Mouse (Mus musculus) ovary, postnatal 10 days (tissue): ENCODE measurements at regions not wholly inside any gene's neighbourhood (a gene's known extent, or its start where the extent isn't known, plus 50 kb on each side); places are given as distances from the start of the nearest gene placed in this dataset.
"Not testable (repeated sequence)": the region's sequence is repeated elsewhere in the genome, so short reads cannot be mapped to it uniquely, and the experiment has no call there.

Source experiments
- DNase-seq: peaks from one replicate; pipeline ENCODE4 v3.0.0; 2022; ENCODE audit warnings: low spot score

DNA sequence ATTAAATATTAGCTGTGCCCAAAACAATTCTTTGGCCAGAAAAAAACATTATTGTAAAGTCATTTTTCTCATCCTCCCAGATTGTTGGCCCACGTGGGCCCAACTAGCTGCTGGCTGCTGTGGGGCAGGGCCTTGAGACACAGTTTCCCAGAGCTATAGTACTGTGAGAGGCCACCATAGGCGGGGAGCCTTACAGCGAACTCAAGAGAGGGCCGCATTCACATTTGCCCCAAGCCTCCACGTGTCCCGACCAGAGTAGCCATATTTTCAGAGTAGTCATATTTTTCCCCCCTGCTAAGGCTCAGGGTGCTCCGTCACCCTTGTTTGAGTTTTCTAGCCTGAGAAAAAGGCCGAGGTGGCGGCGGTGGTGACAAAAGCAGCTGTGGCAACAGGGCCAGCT is 826.3 kb downstream of the Dad1 start:
- not testable (repeated sequence) for DNase-seq

DNA sequence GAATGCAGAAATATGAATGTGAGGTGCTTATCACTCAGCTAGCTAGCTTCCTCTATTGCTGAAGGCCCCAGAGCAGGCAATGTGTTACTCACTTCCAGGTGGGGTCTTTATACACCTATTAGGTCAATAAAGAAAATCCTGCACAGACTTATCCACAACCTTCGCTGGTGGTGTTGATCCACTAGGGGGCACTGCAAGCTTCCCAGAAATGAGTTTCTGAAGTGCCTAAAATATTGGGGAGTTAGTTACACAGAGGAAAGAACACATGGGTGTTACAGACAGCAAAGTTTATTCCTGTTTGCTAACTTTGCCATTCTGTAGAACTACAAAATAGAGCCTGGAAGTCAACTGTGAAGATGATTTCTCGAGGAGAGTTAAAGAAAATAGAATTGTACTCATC is 836.9 kb downstream of the Dad1 start:
- not testable (repeated sequence) for DNase-seq

DNA sequence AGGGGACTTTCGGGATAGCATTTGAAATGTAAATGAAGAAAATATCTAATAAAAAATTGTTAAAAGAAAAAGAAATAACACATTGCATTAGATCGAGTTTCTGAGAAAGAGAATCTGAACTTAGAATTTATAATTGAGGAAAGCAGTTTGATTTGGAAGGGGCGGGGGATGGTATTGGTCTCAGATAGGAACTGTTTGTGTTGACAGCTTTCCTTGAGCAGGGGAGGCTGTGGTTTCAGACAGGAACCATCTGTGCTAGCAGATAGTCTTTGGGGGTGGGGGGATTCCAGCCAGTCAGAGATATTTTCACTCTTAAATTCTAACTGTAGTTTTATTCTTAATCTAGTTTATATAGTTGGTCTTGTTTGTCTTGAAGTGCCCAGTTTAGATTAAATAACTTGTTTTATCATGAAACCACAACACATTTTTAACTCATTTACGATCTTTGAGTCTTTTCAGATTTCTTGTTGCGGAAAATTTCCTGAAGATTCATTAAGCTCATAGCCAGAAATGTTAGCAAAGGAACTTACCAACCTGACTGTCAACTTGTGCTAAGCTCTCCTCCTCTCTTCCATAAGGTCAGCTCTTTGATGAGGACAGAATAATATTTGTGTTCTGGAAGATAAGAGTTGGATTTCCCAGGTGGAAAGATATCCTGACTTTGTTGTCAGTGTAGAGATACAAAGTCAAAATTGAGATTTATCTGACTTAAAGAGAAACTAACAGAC is 846.2 kb downstream of the Dad1 start:
- DNase-seq, result not testable (repeated sequence)

DNA sequence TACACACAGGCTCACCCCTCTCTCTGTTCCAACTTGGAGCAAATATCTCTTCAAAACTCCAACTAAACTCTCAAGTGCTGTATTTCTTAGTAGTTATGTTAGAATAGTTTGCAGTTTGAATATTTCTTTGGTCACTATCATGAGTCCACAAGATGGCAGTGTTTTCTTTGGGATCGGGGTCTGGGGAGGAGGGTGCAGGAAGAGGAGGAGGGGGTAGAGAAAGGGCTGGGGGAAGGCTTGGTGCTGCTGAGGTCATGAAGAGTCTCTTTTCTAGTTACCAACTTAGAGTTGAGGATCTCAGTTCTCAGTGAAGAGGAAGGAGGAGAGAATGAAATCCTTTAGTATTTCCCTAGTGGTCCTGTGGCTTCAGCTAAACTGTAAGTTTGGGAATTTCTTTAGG is 863.6 kb downstream of the Dad1 start:
- not testable (repeated sequence) for DNase-seq

DNA sequence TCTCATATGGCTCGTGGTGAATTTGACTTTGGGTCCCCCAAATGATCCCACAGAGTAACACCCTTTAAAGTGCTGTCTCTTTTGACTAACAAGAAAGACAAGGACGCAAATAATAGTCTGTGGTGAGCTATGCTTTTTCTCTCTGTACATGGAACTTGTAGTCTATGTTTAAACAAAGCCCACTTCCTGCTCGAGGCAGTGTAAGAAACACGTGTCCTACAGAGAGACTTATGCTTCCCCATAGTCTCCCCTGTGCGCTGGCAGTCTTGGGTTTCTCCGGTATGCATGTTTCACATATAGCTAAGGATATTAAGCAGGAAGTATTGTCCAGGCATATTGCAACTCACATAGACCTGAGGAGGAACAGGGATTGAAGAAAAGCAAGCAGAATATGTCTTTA is 879.0 kb upstream of the Olfr1507 start:
- not testable (repeated sequence) for DNase-seq

DNA sequence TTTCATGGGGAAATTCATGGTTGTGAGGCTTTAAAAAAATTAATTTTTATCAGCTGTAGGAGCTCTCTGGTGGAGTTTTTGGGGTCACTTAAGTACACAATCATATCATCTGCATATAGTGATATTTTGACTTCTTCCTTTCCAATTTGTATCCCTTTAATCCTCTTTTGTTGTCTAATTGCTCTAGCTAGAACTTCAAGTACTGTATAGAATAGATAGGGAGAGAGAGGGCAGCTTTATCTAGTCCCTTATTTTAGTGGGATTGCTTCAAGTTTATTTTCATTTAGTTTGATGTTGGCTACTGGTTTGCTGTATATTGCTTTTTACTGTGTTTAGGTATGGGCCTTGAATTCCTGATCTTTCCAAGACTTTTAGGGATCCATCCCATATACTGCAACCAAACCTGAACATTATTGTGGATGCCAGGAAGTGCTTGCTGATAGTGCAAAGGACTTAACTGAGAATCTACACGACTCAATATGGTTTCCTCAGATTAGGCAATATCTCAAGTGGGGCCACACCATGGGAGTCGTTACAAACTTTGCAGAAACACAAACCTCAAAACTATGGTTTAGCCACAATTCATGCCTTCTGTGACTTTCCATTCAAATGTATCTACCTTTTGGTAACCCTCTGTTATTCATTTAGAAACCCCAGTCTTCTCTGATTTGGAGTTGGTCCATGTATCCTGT is 878.4 kb upstream of the Olfr1507 start:
- not testable (repeated sequence) for DNase-seq

DNA sequence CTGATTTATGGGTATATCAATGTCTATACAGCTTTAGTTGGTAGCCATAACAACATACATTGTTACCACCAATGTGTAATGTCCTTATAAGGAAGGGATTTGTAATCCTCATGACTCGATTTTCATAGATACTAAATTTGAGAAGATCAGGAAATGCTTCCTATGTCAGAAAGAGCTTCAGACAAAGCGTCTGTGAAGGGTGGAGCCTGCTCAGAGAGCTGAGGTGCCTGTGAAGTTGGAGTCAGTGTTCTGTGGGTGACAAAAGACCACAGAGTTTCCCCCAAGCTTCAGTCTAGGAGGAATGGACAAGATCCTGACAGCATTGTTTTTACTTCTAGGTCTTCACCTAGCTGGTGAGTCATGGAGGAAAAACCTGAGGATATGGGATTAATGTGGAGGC is 874.2 kb upstream of the Olfr1507 start:
- DNase-seq, result no peak

DNA sequence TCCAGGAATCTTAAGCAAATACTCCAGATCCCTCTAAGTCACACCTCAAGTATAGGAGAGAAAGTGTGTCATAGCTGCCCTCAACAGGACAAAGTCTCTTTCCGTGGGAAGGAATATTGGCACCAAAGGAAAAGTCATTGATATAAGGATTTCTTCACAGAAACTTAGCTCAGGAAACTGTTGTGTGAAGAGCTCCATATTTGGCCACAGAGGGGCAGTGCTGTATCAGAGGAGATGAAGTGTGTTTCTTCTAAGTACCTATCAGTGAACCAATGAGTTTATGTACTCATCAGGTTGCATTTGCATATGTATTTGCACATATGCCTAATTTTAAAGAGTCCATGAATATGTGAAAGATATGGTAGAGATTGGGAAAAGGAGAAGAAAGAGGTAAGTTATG is 871.9 kb upstream of the Olfr1507 start:
- DNase-seq, result not testable (repeated sequence)

DNA sequence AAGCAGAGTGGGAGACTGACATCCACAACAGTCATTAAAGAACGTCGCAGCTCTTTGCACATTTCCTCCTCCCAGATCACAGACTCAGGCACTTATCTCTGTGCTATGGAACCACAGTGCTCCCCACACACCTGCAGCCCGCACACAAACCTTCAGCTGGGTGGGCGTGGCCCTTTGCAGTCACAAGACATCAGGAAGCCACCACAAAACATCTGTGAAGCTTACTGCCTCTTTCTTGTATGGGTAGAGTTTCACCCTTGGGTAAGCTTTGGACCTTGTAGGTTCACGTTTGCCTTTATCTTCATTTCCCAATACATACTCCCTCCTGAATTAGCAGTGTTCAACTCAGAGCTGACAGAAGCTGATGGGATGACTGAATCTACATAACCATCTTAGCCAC is 868.4 kb upstream of the Olfr1507 start:
- not testable (repeated sequence) for DNase-seq

DNA sequence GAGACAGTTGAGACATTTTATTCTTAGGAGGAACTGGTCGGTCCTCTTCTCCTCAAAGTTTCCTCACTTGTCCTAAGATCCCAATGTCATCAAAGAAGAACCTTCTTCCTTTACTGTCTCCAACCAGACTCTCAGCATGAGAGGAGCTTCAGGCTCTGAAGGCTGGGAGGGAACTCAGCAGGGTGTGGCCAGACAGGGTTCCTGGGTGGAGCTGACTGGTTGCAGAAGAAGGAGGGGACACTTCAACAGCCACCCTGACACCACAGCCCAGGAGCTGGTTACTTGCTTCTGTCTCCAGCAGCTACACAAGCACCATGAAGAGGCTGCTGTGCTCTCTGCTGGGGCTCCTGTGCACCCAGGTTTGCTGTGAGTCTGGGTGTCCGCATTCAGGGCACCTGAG is 866.5 kb upstream of the Olfr1507 start:
- DNase-seq, result not testable (repeated sequence)

DNA sequence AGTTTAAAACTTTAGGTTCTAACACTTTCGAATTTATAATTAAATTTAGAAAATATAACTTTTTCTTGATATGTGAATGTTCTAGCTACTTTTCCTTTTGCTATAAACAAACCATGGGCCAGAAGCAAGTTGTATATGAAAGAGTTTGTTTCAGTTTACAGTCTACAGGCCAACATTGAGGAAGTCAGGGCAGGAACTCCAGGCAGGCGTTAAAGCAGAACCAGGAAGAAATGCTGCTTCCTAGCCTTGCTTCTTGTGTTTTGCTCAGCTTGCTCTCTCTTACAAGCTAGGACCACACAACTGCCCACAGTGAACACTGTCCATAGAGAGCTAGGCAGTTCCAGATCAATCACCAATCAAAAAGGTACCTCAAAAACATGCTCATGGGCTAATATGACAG is 861.9 kb upstream of the Olfr1507 start:
- DNase-seq, result not testable (repeated sequence)

DNA sequence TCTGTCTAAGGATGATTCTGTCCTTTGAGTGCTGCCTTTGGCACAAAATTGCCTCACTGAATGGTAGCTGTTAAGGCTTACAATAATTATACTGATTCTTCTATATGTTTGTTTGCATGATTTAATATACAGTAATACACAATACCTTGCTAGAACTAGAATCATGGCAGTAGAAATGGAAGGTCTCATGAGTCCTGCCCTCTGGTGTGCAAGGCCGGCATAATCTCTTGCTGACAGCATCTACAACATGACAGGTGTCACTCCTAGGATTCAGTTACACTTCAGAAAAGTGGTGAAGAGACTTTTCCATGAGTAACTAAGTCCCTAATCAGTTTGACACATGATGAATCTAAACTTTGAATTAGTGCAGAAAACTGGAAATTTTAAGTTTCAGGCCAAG is 861.2 kb upstream of the Olfr1507 start:
- not testable (repeated sequence) for DNase-seq

DNA sequence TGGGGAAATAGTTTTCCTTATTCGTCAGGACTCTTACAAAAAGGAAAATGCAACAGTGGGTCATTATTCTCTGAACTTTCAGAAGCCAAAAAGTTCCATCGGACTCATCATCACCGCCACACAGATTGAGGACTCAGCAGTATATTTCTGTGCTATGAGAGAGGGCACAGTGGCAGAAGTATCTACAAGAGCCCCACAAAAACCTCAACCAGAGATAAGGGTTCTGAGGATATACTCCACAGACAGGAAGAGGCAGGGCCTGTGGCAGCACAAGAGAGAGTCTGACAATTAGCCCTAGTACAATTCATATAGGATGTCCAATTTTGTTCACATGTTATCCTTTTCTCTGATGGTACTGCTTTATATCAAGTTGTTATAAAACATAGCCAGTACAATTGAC is 855.9 kb upstream of the Olfr1507 start:
- not testable (repeated sequence) for DNase-seq

DNA sequence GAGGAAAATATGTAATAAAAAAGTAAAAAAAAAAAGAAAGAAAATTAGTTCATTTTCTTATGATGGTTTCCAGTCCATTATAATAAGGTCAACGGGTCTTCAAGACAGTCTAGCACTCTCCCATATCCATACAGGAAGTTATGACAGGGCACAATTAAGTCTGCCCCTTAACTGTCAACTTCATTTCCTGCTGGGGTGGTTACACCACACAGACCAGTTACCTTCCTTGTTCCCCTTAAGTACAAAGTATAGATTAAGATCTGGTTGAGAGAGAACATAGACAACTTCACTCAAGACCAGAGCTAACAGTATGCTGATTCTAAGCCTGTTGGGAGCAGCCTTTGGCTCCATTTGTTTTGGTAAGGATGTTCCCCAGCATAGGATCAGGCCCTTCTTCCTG is 855.2 kb upstream of the Olfr1507 start:
- not testable (repeated sequence) for DNase-seq

DNA sequence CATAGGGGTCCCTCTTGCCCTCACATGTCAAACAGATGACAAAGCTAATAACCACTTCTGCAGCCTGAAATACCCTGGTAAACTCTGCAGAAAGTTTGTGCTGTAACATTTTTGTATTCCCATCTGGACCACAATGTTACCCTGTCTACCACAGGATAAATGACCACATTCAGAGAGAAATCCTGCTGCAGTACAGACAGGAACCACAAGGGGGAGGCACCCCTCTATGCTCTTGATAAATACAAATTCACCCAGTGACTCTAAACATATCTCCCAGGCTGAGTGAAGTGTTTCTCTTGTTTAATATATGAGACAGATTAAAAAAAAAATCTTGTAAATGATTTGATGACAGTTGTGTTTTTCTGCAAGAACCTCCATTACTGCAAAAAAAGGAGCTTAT is 853.6 kb upstream of the Olfr1507 start:
- not testable (repeated sequence) for DNase-seq

DNA sequence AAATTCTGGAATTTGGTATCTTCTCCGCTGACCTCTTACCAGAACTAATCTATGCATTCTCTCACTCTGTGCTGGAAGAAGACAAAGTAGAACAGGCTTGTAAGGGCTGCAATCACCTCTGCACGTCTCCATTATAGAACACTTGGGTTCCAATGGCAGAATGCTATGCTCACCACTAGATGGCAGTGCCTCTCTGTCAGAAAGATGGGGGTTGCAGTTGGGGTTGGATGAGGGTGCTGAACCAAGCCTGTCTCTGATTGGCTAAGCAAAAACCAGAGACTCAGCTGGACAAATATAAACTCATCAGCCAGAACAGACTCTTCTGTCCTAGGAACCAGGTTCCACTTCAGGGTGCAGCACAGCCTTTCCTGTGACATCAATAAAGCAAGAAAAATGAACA is 850.0 kb upstream of the Olfr1507 start:
- DNase-seq, result not testable (repeated sequence)

DNA sequence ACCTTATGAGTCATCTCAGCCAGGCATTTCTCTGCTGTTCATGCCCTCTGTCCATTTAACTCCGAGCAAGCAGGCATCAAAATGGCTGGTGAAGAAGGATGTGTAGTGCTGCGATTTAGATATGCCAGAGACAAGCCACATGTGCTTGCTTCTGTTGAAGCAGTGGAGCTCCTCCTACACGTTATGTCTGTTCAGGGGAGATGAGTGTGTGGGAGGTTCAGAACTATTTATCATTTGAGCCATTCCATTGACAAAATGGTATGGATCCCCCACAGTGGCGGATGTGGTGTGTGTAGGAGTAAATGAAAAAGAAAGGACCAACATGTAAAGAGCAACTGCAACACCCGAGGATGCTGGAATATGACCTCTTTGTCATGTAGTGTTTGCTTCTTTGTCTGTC is 848.3 kb upstream of the Olfr1507 start:
- not testable (repeated sequence) for DNase-seq

DNA sequence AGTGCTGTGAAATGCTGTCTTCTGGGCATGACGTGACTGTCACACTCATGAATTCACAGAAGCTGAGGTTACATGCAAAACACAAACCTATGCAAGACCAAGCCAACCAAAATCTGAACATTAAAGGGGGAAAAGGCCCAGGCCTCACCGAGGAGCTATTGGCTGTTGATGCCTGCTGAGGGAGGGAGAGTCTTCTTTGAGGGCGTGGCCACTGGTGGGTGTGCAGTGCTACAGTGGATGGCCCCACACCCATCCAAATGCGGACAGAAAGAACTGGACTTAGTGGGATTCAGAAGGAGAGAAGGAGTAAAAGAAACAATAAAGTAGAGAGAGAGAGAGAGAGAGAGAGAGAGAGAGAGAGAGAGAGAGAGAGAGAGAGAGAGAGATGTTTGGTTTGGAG is 843.6 kb upstream of the Olfr1507 start:
- not testable (repeated sequence) for DNase-seq

DNA sequence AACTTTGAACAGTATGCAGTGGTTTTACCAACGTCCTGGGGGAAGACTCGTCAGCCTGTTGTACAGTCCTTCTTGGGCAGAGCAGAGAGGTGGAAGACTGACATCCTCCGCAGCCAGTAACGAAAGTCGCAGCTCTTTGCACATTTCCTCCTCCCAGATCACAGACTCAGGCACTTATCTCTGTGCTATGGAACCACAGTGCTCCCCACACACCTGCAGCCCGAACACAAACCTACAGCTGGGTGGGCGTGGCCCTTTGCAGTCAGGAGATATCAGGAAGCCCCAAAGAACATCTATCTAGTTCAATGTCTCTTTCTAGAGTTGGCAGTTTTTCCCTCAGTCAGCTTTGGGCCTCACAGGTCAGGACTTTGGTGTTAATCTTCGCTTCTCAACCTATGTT is 841.9 kb upstream of the Olfr1507 start:
- not testable (repeated sequence) for DNase-seq

DNA sequence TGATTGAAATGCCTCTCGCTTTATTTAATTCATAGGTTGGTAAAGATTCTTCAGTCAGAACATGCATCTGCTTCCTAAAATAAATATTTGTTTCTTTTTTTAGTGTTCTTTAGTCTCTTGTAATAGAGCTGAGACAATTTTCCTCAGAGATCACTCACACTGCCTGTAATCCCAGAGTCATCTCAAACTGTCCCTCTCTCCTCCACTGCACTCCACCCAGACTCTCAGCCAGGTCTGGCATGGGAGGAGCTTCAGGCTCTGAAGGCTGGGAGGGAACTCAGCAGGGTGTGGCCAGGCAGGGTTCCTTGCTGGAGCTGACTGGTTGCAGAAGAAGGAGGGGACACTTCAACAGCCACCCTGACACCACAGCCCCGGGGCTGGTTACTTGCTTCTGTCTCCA is 841.2 kb upstream of the Olfr1507 start:
- DNase-seq, result not testable (repeated sequence)

DNA sequence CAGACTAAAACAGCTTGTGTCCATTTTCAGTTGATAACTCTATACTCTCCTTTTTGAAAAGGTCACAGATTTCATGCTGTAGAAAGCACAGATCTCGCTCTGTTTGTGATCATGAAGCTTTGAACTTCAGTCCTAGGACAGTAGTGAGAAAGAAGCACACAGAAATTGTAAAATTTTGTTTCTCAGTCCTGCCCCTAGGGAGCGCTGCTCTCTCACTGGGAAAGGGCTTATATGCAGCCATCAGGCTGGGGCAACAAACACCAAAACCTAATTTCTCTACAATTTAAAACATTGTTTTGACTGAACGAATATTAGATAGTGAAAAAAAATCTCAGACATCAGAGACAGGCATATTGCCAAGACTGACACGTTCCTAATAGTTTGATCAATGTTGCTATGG is 838.9 kb upstream of the Olfr1507 start:
- not testable (repeated sequence) for DNase-seq

DNA sequence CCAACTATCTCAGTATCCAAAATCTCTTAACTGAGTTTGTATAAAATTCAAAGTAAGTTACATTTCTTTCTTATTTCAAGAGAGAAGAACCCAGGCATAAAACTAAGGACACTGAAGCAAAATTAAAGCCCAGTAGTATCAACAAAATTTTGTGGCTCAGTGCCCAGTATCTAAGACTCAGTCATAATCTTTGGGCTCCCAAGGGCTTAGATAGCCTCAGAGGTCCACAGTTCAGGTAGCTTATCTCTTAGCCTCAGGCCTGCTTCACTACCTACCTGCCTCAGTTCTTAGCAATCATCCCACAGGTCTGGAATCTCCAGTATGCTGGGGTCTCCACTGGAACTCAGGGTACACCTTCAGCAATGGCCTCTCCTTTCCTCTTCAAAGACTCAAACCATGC is 835.6 kb upstream of the Olfr1507 start:
- DNase-seq, result not testable (repeated sequence)

DNA sequence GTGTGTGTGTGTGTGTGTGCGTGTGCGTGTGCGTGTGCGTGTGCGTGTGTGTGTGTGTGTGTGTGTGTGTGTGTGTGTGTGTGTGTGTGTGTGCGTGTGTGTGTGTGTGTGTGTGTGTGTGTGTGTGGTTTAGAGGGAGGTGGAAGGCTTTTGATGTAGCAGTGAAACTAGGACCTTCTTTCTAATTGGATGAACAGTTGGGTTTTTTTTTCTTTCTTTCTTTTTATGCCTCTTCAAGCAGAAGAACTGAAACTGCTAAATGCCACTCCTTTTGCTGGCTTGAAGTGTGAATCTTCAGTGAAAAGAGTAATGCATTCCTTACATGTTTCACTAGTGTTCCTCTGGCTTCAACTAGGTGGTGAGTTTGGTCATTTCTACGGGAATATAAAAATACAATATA is 828.8 kb upstream of the Olfr1507 start:
- not testable (repeated sequence) for DNase-seq
